Mouse (Mus musculus) gastrocnemius, postnatal 25 days (tissue): Measurements from ENCODE around the gene Pde4d. TPM values are rescaled to one million over a fixed set of nuclear protein-coding genes. Genes with fewer than 3 reads are reported as not detected.

Experiments
- DNase-seq: peaks from one replicate; pipeline ENCODE4 v3.0.0; 2022
- total RNA-seq, 2 experiments: library from RNA; stranded (reverse); gene quantifications; 1 replicate in 1 of 2; 2 replicates in 1 of 2; pipeline ENCODE4 v1.2.3; 2021

Pde4d gene
- total RNA-seq, 2 experiments from 2014 or later = 153 to 164 TPM

DNA sequence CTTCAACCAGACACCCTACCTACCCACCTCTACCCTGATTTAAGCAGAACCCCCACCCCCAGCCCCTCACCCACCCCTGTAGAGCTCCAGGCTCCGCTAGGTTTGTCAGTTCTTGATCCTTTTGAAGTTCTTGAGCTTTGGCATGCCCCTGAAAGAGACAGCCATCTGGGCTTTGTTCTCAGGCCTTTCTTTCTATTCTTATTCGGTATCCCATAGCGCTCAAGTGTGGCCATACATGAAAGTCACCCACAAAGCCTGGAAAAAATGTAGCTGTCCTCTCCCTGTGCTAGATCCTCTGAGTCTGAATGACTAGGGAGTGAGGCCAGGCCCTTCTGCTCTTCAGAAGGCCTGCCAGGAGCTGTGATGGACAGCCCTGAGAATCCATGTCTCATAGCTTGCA is 957.6 kb downstream of the Pde4d start:
- DNase-seq = no peak

DNA sequence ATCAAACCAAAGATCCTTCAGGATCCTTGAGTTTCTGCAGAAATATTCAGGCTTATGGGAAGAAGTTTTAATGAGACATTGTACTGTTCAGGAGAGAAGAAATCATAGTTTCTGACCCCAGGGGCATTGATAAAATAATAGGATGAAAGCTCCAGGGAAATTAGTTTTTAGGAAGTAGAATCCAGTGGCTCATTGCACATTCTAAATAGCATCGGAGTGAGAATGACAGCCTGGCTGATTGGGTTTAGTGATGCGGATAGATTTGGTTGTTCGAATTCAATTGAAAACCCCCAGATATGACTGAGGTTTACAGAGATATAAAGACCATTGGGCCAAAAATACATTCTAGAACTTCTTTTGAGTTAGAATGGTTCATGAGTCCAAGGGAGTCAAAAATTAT is 970.7 kb downstream of the Pde4d start:
- no peak for DNase-seq

DNA sequence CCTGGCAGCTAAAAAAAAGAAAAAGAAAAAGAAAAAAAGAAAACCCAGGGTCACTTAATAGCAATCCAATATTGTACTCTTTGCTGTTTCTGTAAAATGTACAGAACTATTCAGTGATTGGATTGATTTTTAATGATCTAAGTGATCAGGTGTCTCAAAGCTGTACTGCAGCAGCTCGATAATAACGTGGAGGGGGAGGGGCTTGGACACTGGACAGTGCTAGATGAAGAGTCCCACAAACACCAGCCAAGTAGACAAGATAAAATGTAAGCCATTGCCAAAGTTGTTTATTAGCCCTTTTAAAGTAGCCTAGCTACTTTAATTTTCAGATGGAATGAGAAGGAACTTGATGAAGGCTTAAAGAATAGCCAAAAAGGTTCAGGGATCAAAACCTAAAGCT is 975.2 kb downstream of the Pde4d start:
- no peak for DNase-seq

DNA sequence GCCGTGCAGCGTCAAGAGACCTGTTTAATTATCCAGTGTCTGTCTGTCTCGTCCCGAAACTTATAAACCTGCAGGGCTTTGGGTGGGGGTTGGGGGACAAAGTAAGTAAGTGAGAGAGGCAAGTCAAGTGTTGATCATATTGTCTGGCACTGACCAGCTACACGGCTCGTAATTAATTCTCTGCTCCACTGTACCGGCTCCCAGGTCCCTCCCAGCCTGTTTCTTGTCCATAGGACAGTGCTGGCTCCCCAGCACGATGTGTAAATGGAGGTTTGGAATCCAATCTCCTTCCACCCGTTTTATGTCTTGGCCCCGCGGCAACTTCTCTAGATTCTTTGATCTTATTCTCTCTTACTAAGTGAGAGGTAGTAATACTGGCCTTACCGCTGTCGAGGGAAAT is 975.8 kb downstream of the Pde4d start:
- no peak for DNase-seq

DNA sequence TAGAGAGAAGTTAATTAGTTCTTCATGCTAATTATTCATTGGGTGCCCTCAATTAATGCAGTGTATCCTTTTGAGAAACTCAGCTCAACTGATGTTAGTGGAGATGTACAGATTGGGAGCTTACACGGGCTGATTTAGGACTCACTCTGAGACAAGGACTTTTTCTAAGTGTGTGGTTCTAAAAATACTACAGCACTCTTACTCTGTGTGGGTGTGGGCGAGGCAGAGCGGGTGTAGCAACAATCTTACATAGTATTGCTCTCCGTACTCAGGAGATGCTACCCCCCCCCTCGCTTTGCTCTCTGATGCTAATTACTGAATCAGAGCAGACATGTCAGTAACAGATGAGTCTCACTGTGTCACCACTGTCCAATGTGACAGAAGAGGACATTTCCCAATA is 976.3 kb downstream of the Pde4d start:
- no peak for DNase-seq

DNA sequence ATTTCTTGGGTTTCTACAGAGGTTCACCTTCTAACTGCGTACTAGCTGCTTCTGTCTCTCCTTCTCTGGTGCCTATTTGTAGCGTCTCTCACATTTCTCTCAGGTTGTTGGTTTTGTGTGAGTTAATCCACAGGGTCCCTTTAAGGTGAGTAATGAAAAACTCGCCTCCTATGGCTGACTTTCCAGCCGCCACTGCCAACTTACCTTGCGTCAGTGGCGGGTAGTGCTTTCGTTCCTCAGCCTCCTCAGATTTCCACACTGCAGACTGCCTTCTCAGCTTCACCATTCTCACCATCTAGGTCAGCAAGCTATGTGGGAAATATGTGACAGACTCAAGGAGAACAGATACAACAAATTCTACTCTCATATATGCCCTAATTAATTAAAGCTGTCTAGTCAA is 977.8 kb downstream of the Pde4d start:
- DNase-seq = peak; percentile 55

DNA sequence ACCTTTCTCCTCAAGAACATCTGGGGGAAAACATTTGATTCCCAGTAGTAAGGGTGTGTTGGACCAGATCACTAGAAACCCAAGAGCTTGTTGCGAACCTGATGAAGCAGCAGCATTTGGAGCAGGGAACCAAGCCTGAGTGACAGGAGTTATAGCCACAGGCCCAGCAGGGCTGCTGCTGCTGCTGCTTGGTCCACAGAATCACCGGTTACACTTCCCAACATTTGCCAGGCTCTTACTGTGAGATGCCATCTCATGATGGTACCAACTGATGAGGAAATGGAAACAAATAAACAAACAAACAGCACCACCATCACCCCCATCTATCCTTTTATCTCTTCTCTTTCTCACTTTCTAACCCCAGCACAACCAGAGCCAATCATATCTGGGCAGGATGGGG is 979.8 kb downstream of the Pde4d start:
- no peak for DNase-seq

DNA sequence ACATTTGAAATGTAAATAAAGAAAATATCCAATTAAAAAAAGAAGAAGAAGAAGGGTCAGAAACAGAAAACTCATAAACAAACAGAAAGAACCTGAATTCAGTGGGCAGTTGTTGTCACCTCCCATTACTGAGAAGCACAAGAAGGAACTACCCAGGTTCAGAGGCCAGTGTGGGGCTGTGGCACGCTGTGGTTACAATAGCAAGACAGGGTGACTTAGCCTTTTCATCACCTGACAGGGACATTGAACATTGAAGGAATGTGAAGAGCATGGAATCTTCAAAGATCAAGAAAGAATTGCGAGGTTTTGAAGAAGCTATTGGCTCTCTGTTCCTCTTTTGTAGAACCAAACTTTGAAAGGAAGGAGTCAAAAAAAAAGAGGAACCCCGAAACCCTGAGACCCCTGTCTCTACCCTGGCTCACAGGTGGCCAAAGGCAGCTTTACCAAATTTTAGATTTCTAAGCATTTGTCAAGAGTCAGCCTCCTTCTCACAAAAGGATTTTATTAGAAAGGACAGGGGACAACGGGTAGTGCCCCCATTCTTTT is 987.6 kb downstream of the Pde4d start:
- DNase-seq = no peak

DNA sequence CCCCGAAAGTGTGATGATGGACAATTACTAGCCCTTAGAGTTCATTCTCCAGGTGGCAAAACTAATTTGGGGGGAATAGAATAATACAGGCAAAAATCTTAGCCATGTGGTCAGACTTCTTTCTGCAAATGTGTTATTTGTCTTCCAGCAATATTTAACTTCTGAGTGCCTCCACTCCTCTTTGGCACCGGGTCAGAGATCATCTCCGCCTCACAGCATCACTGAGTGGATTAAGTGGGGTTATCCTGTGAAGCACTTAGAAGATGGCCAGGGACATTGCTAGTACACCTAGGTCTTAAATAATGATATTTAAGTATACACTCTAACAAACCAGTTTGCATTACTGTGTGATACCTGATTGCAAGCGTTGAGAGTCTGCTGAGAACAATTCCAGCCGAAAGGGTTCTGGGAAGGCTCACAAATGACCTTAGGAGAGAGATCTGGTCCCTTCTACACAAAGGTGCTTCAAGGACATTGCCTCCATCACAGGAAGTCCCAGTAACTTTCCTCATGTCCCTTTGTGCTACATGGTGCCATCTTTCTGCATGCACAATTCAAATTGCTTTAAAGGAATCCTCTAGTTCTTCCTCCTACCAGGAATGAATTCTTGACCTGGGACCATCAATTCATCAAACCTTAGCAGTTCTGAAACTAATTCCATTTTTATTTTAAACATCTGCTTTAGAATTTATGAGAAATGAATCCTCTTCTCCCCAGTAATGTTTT is 989.9 kb downstream of the Pde4d start:
- no peak for DNase-seq

DNA sequence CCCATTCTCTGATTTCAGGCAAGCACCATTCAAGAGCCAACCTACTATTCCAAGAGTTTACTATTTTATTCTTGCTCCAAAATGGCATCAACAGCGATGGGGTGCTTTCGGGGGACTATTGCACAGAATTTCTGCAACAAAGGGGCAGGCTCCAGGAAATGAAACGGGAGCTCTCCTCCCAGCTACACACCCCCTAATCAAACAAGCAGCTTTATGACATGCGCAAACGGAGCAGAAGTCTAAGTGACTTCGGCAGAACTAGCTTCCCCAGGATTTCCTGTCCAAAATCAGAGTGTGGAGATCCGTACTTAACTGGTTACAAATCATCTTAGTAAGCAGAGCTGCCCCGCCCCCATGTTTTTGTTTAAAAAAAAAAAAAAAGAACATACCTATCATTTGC is 990.6 kb downstream of the Pde4d start:
- DNase-seq = peak; percentile 62

DNA sequence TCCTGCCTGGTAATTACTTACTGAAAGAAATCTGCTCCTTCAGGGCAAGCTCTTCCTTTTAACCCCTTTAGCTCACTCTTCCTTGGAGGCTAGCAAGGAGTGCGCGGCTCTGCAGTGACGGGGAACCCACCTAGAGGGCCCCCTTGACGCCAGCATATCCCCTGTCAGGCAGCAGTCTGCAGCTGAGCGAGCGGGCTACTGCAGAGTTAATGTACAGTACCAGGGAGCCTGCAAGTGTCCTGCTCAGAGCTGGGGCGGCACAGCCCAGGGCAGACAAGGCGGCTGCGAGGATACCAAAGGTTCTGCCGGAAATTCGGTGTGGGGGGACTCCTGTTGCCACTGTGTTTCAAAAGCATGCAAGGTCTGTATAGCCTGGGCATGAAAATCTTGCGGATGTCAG is 991.1 kb downstream of the Pde4d start:
- peak; percentile 85 for DNase-seq

DNA sequence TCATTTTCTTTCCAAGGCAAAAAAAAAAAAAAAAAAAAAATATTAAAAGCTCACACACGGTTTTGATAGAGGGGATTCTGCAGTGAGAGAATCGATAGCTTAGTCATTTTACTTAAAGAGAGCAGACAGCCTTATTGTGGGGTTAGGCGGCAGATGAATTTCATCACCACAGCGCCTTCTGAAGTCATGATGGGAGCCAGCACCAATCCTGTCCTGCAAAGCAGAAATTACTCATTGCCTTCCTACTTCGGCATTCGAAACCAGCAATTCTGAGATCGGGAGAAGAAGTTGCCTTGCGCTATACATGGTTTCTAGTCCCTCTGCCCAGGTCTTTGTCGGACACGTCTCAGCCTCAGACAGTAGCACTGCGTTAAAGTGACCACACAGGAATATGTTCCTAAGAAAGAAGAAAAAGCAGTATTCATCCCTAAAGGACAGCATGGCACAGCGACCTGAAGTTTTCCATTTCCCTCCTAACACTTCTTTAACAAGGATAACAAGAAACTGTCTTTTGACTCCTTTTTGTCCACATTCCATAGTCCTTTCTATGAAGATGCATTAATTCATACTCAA is 991.7 kb downstream of the Pde4d start:
- peak; percentile 15 for DNase-seq

DNA sequence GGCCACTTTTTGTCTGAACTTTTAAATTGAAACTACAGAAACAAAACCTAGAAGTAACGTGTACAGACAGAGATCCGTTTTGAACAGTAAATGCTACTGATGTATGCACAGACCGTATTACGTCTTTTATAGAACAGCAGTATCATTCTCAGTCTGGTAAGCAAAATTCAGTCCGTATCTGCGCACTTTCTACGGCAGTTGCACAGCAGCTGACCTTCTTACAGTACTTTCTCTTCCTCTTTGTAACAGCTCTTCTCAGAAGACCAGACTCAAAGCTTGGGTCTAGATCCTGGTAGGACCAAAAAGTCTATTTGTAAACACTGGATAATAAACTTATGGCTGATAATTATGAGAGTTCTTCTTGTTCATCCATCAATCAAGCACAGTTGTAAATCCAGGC is 996.4 kb downstream of the Pde4d start:
- no peak for DNase-seq

DNA sequence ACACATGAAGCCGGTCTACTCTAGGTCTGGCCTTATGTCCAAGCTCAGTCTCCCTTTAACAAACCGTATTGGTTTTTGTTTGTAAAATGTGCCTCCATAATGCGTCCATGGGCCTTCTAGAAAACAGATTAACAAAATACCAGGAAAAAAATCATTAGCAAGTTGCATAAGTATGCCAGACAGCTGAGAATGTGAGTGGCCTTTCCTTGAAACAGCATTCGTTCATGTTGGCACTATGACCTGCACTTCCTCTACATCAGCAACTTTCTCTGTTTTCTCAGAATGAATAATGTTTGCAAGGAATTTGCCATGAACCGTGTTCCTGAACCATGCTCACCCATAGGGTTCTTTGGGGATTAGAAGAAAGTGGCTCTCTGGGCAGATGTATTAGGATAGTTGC is 998.4 kb downstream of the Pde4d start:
- no peak for DNase-seq

DNA sequence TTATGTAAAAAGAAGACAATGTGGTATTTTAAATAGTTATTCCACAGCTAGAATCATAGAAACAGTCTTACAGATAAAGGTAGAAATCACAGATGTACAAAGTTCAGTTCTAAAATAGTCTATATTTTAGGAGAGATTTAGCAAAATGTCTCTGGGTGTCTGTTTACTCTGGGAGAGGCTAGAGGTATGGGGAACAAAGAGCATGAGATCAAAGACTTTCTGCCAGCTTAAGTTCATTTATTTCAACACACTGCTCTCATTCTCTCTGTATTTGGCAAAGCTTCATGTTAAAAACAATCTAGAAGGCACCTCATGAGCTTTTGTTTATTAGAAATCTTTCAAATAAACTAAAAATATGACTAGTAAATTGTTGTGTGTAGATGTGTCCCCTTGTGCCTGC is 1024.6 kb downstream of the Pde4d start:
- DNase-seq = no peak

DNA sequence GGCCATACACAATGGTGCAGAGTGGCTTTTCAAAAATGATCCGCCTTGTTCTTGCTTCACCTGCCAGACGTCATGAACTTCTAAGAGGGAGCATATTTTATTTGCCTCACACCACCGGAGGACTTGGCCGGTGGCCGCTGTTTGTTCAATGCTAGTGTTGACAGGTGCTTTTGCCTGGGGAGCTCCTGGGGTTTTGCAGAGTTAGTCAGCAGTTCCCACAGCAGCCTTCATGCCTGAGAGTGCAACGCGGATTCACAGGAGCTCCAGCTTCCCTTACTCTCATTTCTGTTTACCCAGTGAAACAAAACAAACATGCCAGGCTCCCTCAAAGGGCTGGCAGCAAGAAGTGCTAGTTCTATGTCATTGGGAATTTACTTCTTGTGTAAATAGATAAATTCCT is 1031.7 kb downstream of the Pde4d start:
- DNase-seq = no peak

DNA sequence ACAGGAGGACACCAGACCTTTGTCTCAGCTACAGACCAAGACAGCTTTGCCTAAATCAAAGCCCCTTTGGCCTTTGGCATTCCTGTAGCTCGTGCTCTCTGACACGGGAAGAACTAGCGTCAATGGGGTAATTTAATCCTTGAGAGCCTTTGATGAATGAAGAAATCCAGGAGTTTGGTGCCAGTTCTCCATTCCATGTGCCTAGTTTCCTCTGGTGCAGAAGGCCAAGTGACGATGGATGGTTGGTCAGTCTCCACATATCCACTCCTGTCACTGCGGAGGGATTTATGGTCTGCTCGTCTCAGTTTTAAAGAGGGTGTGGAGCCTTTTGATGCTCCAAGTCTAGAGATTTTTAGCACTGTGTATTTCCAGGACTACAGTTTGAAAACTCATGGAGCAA is 1036.4 kb downstream of the Pde4d start:
- peak; percentile 22 for DNase-seq

DNA sequence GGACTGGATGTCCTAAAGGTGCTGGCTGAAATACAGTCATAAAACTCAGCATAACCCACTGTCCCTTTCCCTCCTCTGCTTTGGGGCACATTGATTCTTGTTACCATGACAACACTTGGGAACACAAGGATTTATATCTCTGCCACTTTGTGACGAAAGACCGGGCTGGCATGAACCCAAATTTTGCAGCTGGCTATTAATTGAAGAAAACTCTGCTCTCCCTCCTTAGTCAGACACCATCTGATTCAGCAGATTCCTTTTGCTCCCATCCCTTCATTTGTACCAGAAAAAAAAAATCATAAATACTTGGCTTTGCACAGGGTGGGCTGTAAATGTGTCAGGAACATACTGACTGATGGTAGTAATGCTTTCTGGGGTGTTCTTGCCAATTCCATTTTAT is 1037.6 kb downstream of the Pde4d start:
- DNase-seq = no peak

DNA sequence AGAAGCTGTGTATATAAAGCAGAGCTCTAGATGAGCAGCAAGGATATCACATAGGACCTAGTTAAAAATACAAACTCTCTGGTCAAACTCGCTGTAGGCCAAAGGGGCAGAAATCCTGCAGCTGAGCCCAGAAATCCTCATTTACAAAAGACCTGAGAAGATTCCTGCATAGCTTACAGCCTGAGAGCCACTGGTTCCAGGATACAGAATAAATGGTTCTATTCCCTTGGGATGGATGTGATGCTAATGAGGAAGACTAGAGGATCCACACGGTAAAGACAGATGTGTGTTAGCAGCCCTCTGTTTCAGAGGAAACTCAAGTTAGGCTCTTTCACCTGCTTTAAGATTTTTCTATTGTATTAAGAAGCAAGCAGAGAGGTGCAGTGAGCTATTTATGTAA is 1041.1 kb downstream of the Pde4d start:
- no peak for DNase-seq

DNA sequence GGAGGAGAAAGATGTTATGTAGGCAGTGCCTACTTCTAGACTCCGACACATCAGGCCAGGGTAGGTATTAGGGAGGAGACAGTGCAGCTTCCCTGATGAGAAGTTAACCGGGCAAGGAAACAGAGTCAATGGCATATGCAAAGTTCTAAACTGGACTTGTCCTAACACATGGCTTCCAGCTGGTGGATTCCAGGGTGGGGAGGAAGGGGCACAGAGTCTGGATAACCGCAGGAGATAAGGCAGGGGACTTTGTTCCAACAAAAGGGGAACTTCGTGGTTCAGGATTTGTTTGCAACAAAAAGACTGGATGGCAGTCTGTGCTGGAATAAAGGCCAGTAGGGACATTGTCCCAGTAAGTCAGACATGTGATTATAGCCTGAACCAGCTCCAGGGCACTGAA is 1042.1 kb downstream of the Pde4d start:
- no peak for DNase-seq

DNA sequence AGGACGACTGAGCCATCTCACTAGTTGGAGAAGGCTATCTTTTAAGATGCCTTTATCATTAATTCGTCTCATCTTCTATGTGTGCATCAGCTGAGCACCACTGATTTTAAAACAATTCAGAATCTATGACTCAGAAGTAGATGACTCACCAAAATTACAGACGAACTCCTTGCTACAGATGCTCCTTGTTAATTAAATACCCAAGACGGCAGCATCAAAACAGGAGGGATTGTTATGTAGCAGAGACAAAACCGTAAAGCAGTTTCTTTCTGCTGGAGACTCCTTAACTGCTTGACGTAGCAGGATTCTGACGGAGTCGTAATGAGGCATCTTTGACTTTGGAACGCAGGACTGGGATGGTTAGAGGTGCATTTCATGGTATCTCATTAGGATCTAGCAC is 1050.6 kb downstream of the Pde4d start:
- no peak for DNase-seq

DNA sequence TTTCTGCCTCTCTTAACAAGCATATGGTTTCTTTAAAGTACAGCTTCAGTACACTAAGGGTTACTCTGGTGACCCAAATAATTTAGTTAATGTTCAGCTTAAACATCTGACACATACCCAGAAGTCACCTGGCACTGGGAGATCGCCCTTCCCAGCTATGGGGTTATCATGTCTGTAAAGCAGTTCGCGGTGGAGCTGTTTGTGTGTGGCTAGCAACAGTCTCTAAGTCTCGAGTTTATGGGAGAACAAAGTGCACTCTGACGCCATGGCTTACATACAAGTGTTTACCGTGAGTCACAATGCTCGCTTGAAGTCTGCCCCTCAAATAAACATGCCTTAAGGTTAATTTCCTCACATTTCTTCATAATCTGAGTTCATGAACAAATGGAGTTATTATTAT is 1053.0 kb downstream of the Pde4d start:
- DNase-seq = no peak

DNA sequence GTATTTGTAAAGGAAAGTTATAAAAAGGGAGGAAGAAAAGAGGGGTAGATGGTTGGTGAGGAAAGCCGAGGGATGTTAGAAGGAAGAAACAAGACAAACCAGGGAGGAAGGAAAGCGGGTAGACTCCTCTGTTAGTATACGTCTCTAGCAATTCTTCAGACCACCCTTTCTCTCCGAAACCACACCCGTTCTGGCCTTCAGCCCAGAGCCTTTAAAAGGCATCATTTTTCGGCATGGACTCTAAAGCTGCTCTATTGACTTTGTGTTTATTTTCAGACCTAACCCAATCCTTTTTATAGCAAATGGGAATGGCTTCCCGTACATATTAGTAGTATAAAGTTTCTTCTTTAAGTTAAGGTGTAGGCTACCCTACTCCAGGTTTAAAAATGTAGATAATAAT is 1057.0 kb downstream of the Pde4d start:
- DNase-seq = no peak

DNA sequence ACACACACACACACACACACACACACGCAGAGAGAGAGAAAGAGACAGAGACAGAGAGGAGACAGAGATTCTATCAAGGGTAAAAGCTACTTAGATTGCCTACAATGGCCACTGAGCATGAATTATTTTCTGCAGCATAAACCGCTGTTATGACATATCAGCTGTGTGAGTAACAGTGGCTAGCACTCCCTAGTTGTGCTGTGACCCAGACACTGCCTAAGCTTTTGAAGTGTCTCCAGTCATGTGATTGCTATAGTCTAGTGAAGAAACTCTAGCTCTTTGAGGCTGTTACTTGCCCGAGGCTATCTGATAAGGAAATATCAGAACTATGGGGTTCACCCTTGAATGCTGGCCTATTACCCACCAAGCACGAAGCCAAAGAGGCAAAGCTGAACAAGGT is 1058.7 kb downstream of the Pde4d start:
- DNase-seq = no peak
